Mouse (Mus musculus): ENCODE results near the gene Slc12a9. TPM values are rescaled to one million over a fixed set of nuclear protein-coding genes. Genes with fewer than 3 reads are reported as not detected.
A peak's percentile ranks its signal among the peaks of the same experiment; 100 is the strongest.

Gene Slc12a9
- polyA plus RNA-seq, 1 experiment = 0.44 TPM

DNA sequence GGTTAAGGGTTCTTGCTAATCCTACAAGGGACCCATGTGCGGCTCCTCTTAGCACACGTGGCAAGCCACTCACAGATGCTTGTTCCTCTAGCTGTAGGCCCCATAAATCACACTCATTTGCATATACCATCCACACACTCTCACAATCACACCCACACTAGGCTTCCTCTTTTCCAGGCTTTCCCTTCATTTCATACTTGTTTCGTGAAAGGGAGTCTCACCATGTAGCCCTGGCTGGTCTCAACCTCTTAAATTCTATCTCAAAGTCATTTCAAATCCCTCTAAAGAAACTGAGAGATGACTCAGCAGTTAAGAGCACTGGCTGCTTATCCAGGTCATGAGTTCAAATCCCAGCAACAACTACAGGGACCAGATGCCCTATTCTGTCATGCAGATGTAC, 27.6 kb downstream of the Slc12a9 start:
- no peak for TF ChIP-seq GATA1 (IDR thresholded peaks at IDR 0.05; ENCODE audit: low read length)

- TF ChIP-seq GATA1 (IDR thresholded peaks at IDR 0.05; ENCODE audit: low read length) = no peak
Observed at GRCm38 (mm10) chr5:137304816-137305215, 28.6 kb downstream of the Slc12a9 start.

GRCm38 (mm10) chr5:137304165-137304564, 29.2 kb downstream of the Slc12a9 start:
- no peak for TF ChIP-seq GATA1 (IDR thresholded peaks at IDR 0.05; ENCODE audit: low read length)

DNA sequence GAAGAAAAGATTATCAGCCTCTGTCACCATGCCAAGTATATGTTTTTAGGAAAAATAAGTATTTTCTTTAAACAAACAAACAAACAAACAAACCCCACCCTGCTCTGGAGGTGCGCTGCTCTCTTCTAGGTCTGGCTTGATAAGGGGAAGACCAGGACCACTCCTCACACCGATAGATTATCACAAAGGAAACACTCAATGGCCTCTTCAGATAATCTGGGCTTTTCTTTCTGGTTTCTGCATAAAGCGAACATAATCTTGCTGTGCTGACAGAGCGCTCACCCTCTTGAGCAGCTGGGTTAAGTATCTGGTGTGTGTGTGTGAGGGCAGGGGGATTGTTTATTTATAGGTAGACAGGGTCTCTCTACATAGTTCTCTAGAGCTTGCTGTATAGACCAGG, 29.8 kb downstream of the Slc12a9 start:
- TF ChIP-seq GATA1 (IDR thresholded peaks at IDR 0.05; ENCODE audit: low read length) = peak; percentile 40

DNA sequence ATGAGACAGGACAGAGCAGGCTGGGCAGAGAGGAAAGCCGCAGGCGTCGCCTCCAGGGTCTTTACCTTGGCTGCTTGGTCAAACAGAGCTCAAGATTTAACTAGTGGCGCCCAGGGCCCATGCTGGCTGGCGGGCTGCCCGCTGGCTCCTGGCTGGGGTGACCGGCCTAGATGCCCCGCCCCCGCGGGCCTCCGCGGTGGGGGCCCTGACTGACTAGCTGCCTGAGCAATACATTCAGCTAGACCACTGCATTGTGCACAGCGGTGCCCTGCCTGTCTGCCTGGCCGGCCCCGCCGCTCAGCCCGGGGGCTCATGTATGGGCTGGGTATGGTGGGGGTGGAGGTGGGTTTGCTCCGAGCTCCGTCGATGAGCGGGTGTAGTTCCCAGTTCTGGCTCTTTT, 32.1 kb downstream of the Slc12a9 start:
- no peak for TF ChIP-seq GATA1 (IDR thresholded peaks at IDR 0.05; ENCODE audit: low read length)

- TF ChIP-seq GATA1 (IDR thresholded peaks at IDR 0.05; ENCODE audit: low read length) = no peak
Observed at GRCm38 (mm10) chr5:137299240-137299639, 34.2 kb downstream of the Slc12a9 start.

DNA sequence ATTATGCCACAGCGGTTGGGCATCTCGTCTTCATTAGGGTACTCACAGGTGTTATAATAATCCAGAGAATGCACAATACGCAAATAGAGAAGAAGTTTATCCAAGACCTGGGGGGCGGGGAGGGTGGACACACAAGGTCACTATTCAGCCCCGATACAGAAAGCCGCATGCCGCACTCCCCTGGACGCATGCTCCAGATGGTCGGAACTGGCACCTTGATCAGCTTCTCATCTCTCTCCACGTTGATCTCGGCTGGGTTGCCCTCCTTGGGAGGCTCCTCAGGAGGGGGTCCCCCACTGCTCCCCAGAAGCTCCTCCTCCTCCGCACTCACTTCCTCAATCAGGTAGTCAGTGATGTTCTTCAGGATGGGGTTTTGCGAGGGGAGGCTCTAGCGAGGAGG, 36.3 kb downstream of the Slc12a9 start:
- TF ChIP-seq GATA1 (IDR thresholded peaks at IDR 0.05; ENCODE audit: low read length) = no peak

GRCm38 (mm10) chr5:137295712-137296111, 37.7 kb downstream of the Slc12a9 start:
- no peak for TF ChIP-seq GATA1 (IDR thresholded peaks at IDR 0.05; ENCODE audit: low read length)

- no peak for TF ChIP-seq GATA1 (IDR thresholded peaks at IDR 0.05; ENCODE audit: low read length)
Observed at GRCm38 (mm10) chr5:137295296-137295695, 38.1 kb downstream of the Slc12a9 start.

GRCm38 (mm10) chr5:137294744-137295093, 38.7 kb downstream of the Slc12a9 start:
- TF ChIP-seq GATA1 (IDR thresholded peaks at IDR 0.05; ENCODE audit: low read length) = no peak

DNA sequence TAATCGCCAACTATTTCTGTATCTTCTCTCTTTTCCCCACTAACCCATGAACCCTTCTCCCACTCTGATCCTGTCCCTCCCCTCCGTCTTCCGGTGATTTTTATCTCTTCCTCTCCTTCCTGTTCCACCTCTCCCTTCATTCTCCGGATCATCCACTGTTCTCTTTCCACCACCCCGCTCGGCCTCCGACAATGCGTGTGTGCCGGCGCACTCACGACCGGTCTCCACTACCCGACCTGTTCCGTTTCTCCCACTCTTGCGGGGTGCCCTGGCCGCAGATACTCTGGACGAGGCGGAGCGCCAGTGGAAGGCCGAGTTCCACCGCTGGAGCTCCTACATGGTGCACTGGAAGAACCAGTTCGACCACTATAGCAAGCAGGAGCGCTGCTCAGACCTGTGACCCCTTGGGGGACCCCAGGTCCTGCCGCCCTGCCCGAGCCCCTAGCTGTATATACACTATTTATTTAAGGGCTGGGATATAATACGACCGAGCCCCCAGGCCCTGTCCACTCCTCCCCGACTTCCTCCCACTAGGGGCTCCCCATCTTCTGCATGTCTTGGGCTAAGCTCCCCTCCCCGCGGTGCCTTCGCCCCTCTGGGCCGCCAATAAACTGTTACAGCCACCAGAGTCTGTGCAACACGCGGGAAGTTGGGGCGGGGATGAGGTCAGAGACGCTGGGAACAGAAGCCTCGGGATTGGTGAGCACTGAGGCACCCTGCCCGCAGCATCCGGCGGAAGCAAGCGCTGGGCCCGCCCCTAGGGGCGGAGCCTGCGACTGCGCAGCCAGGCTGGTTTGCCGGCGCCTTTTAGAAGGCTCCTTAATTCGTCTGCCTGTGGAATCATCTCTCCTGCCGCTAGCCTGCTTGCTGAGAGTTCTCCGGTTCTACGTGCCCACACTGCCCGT, 39.3 kb downstream of the Slc12a9 start, which contains the start of gene Ufsp1:
Gene Ufsp1 (plus strand): TSS at position 791 of the 905 bp plus-strand sequence.
- TF ChIP-seq GATA1 (IDR thresholded peaks at IDR 0.05; ENCODE audit: low read length) = no peak

- TF ChIP-seq GATA1 (IDR thresholded peaks at IDR 0.05; ENCODE audit: low read length) = no peak
Observed at GRCm38 (mm10) chr5:137293282-137293681, 40.1 kb downstream of the Slc12a9 start.

DNA sequence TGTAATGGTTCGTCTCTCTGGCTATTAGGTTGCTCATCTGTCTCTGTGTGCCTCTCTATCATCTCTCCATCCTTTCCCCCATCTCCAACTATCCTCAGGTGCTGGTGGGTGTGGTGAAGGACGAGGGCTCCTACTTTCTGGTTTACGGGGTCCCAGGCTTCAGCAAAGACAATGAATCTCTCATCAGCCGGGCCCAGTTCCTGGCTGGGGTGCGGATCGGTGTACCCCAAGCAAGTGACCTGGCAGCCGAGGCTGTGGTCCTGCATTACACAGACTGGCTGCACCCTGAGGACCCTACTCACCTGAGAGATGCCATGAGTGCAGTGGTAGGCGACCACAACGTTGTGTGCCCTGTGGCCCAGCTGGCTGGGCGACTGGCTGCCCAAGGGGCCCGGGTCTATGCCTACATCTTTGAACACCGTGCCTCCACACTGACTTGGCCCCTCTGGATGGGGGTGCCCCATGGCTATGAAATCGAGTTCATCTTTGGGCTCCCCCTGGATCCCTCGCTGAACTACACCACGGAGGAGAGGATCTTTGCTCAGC, 41.9 kb downstream of the Slc12a9 start:
- TF ChIP-seq GATA1 (IDR thresholded peaks at IDR 0.05; ENCODE audit: low read length) = no peak

- no peak for TF ChIP-seq GATA1 (IDR thresholded peaks at IDR 0.05; ENCODE audit: low read length)
Observed at GRCm38 (mm10) chr5:137290677-137291076, 42.7 kb downstream of the Slc12a9 start.

DNA sequence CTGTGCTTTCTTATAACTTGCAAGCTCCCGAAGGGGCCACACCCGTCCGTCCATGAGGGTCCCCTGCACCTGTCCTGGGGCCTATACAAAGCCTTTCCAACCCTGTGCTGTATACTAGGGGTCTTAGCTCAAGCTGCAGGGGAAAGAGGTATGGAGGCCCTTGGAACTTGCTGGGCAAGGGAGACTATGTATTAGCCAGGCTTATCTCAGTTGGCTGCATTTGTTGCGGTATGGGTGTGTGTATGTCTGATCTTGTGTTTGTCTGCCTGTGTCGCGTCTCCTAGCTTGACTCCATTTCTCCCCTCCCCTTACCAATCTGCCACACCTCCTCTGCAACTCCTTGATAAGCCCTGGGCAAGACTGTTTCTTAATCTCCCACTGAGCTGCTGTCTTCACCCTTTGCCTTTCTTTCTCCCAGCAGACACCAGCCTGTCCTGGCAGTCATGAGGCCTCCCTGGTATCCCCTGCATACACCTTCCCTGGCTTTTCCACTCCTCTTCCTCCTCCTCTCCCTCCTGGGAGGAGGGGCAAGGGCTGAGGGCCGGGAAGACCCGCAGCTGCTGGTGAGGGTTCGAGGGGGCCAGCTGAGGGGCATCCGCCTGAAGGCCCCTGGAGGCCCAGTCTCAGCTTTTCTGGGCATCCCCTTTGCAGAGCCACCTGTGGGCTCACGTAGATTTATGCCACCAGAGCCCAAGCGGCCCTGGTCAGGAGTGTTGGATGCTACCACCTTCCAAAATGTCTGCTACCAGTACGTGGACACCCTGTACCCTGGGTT, 43.6 kb downstream of the Slc12a9 start:
- peak; percentile 98 for TF ChIP-seq GATA1 (IDR thresholded peaks at IDR 0.05; ENCODE audit: low read length)

GRCm38 (mm10) chr5:137288999-137289470, 44.4 kb downstream of the Slc12a9 start:
- TF ChIP-seq GATA1 (IDR thresholded peaks at IDR 0.05; ENCODE audit: low read length) = no peak
